Mouse (Mus musculus) hindbrain, embryonic 14.5 days (tissue): ENCODE measurements at regions not wholly inside any gene's neighbourhood (a gene's known extent, or its start where the extent isn't known, plus 50 kb on each side); places are given as distances from the start of the nearest gene placed in this dataset.

Source experiments
- ATAC-seq: fragments of 200-750 bp; cut with Nextera tagmentation; 2 replicates; pipeline ENCODE4 v1.8.0; 2017; ENCODE audit warnings: moderate number of reproducible peaks, mild to moderate bottlenecking, moderate TSS enrichment, moderate library complexity; ENCODE audit not compliant: low FRiP score
- DNase-seq: peaks from one replicate; pipeline ENCODE4 v3.0.0-alpha.2; 2015; ENCODE audit warnings: low spot score
- H3K27ac ChIP-seq: fragments of 300-500 bp; sonication (generic); 2 replicates; pipeline ENCODE4 v1.5.1; 2014; ENCODE audit warnings: mild to moderate bottlenecking, moderate library complexity
- H3K27me3 ChIP-seq: fragments of 300-500 bp; sonication (generic); 2 replicates; pipeline ENCODE4 v1.6.1; 2014; ENCODE audit warnings: mild to moderate bottlenecking, low read length, mixed read lengths; ENCODE audit not compliant: control insufficient read depth, insufficient read depth
- H3K36me3 ChIP-seq: fragments of 300-500 bp; sonication (generic); replicated peaks from 2 replicates; pipeline ENCODE4 v1.6.1; 2014; ENCODE audit not compliant: control insufficient read depth, insufficient read depth
- H3K4me1 ChIP-seq: fragments of 300-500 bp; sonication (generic); replicated peaks from 2 replicates; pipeline ENCODE4 v1.6.1; 2014; ENCODE audit warnings: antibody characterized with exemption, low read length, mixed read lengths; ENCODE audit not compliant: control insufficient read depth, insufficient read depth
- H3K4me2 ChIP-seq: fragments of 300-500 bp; sonication (generic); replicated peaks from 2 replicates; pipeline ENCODE4 v1.6.1; 2014; ENCODE audit warnings: mild to moderate bottlenecking, moderate library complexity
- H3K4me3 ChIP-seq: fragments of 300-500 bp; sonication (generic); replicated peaks from 2 replicates; pipeline ENCODE4 v1.5.1; 2014; ENCODE audit warnings: mild to moderate bottlenecking, low read length
- H3K9ac ChIP-seq: fragments of 300-500 bp; sonication (generic); 2 replicates; pipeline ENCODE4 v1.6.1; 2014
- H3K9me3 ChIP-seq: fragments of 300-500 bp; sonication (generic); 2 replicates; pipeline ENCODE4 v1.6.1; 2016; ENCODE audit warnings: low read length; ENCODE audit not compliant: control insufficient read depth
- WGBS: fragments of 180-500 bp; shearing (Covaris S2); extraction: QIAGEN DNeasy Blood & Tissue Kit; methylation state at CpG from one replicate; pipeline ENCODE4 v1.1.7; 2014; 5-methylcytosine and 5-hydroxymethylcytosine counted together

DNA sequence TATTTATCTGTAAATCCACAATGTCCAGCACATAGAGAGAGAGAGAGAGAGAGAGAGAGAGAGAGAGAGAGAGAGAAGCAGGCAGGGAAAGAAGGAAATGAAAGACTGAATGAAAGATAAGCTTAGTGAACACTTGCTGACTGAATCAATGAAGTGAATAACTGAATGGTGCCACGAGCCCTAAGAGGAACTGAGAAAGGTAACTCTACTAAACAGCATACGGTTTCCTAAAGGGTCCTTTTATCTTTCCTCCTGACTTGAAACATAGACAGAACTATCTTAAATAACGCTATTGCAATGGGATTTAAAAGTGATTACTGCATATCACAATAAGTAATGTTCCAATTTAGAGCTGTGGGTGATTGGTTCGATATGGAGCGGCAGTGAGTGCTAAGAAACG, 121.0 kb downstream of the Rbm26 start:
- 87% methylated on average over 6 of the region's 6 CpGs for WGBS
- Histone ChIP-seq H3K27me3 (no peaks in the 10 kb centered on the region), H3K4me3 (no peak overlapping the region), H3K36me3 (no peaks in the 10 kb centered on the region), H3K4me1 (no peaks in the 10 kb centered on the region), H3K27ac (no peak overlapping the region), H3K9me3 (0 out of 2 replicates have a peak, but pooled peaks cover 5% of the 10 kb centered on the region), H3K4me2 (no peak overlapping the region), H3K9ac (no peak overlapping the region)
- ATAC-seq (no peak), DNase-seq (no peak)

DNA sequence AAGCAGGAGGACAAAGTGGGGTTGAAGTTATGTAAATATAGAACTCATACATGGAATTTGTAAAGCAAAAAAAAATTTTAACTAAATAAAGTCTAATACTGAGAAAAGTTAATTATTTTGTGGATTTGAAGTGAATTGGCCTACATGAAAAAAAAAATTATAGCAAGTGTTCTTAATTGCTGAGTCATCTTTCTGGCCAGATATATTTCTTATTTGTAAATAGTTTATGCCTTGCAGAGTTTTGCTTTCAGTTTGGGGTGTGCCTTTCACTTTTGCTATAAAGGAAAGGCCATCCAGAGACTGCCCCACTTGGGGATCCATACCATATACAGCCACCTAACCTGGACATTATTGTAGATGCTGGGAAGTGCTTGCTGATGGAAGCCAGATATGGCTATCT, 138.3 kb downstream of the Rbm26 start:
- no peak overlapping the region for H3K9ac ChIP-seq
- H3K36me3 ChIP-seq, result no peaks in the 10 kb centered on the region
- ATAC-seq, result no peak
- H3K9me3 ChIP-seq, result 0 out of 2 replicates have a peak, but pooled peaks cover 4% of the 10 kb centered on the region
- no peak for DNase-seq
- H3K4me1 ChIP-seq, result no peaks in the 10 kb centered on the region
- no peaks in the 10 kb centered on the region for H3K27me3 ChIP-seq
- no peak overlapping the region for H3K27ac ChIP-seq
- H3K4me2 ChIP-seq, result no peak overlapping the region
- no peak overlapping the region for H3K4me3 ChIP-seq

DNA sequence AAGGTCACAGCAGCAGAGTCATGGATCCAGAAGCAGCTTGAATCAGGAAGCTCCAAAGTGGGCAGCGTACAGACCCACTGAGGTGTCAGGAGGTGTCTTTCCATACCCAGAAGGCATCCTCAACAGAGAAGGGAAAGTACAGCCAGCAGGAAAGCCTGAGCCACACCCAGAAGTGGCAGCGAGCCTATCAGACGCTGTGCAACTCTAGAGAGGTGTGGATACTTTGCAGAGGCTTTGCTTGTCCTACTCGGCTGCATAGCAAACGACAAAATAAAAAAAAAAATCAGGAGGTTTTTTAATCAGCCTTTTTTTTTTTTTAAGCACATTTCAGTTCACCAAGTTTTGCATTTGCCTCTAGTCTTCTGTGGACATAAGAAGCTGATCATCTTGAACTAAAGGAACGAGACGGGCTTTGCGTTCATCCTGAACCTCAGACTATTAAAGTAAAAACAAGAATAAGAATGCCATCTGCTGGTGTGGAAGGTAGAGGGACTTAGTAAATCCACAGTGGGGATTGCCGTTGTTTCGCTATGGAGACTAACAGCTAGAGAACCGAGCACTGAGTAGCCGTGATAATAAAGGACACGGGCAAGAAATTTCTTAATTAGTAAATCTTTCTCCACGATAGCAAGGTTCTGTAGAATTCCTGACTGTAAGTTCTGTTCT, 142.3 kb downstream of the Rbm26 start:
- H3K4me2 ChIP-seq, result peak overlapping the region; percentile 27
- H3K4me1 ChIP-seq, result no peaks in the 10 kb centered on the region
- no peaks in the 10 kb centered on the region for H3K27me3 ChIP-seq
- 39% methylated on average over 14 of the region's 14 CpGs for WGBS
- ATAC-seq (no peak; the same call in 1 of the 2 replicates), DNase-seq (peak; percentile 63)
- no peak overlapping the region for H3K27ac ChIP-seq
- H3K9ac ChIP-seq, result no peak overlapping the region
- no peaks in the 10 kb centered on the region for H3K36me3 ChIP-seq
- H3K9me3 ChIP-seq, result no peaks in the 10 kb centered on the region
- H3K4me3 ChIP-seq, result no peak overlapping the region

DNA sequence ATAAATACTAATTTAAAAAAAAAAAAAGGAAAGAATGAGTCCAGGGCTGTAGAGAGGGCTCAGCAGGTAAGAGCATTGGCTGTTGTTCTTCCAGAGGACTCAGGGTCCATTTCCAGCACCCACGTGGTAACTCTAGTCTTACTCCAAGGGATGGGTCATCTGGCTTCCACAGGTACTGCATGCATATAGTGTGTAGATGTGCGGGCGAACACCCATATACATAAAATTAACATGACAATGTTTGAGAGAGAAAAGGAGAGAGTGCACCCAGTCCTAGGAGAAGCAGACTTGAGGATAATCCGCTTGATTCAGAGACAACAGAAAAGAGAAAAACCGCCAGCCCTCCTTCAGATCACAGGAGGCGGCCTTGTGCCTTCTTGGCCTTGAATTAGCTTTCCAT, 157.2 kb downstream of the Rbm26 start:
- no peaks in the 10 kb centered on the region for H3K27me3 ChIP-seq
- H3K9me3 ChIP-seq, result no peaks in the 10 kb centered on the region
- DNase-seq (no peak), ATAC-seq (no peak)
- no peak overlapping the region for H3K9ac ChIP-seq
- H3K4me3 ChIP-seq, result no peak overlapping the region
- H3K27ac ChIP-seq, result no peak overlapping the region
- no peaks in the 10 kb centered on the region for H3K36me3 ChIP-seq
- 78% methylated on average over 6 of the region's 6 CpGs for WGBS
- peaks cover 14% of the 10 kb centered on the region for H3K4me1 ChIP-seq
- no peak overlapping the region for H3K4me2 ChIP-seq

DNA sequence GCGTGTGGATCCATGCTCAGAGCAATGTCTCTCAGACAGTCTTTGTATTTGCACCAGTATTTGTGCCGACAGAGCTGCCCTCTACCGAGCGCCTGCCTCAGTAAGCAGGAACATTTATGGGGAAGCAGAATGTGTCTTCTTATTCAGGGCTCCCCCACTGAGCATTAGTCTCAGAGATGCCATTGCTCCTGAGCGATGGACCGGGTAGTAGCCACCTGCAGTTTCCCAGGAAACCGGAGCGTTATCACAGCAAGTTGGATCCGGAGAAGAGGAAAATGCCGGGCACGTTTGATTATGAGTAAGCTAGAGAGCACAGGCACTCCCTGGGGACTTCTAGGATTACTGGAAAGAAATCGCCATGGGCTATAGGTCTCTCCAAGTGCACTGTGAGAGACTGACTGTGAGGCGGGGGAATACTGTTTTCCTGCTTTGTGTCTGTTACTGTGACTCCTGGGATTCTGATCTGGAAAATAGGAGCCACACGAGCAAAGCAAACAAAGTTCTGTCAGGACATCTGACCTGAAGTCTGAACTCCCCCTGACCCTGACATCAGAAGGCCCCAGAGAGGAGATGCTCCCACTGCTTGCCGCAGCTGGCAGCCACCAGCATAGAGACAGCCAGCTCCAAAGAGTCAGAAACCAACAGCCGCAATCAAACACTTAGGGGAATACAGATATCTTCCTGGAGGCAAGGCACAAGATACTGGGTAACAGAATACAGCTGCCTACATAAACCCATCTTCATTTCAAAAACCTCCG, 160.9 kb downstream of the Rbm26 start:
- 0 out of 2 replicates have a peak overlapping the region, but pooled peaks have one; percentile 32 for H3K9ac ChIP-seq
- H3K36me3 ChIP-seq, result no peaks in the 10 kb centered on the region

DNA sequence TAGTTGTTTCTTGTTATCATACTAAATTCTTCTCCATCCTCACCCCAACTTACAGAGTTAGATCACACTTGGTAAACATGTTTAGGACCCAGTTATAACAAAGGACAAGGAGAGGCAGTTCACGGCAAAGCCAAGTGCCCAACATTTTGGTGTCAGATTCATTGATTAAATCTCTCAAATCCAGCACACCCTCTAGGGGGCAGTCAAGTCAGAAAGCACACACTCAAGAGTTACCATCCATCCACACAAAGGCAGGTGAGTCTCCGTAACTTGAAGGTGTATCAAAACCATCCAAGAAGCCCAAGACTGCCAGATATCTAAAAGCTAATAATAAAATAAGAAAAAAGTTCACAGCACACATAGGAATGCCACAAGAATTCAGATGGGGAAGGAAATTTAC, 161.8 kb downstream of the Rbm26 start:
- Histone ChIP-seq H3K4me3 (no peak overlapping the region), H3K4me1 (peaks cover 10% of the 10 kb centered on the region), H3K27ac (no peak overlapping the region), H3K9ac (no peak overlapping the region), H3K9me3 (no peaks in the 10 kb centered on the region), H3K4me2 (no peak overlapping the region), H3K36me3 (no peaks in the 10 kb centered on the region), H3K27me3 (no peaks in the 10 kb centered on the region)
- no peak for DNase-seq
- WGBS, result 92% methylated on average over 2 of the region's 2 CpGs
- no peak for ATAC-seq

More for the DNA sequence above, 160.9 kb downstream of the Rbm26 start:
- 14% methylated on average over 17 of the region's 17 CpGs for WGBS
- no peaks in the 10 kb centered on the region for H3K9me3 ChIP-seq
- peak overlapping the region; percentile 43 for H3K4me2 ChIP-seq
- no peaks in the 10 kb centered on the region for H3K27me3 ChIP-seq
- H3K4me3 ChIP-seq, result no peak overlapping the region; the same call in 1 of the 2 replicates
- H3K4me1 ChIP-seq, result peaks cover 10% of the 10 kb centered on the region
- DNase-seq (peak; percentile 45), ATAC-seq (peak; percentile 75)
- H3K27ac ChIP-seq, result no peak overlapping the region

DNA sequence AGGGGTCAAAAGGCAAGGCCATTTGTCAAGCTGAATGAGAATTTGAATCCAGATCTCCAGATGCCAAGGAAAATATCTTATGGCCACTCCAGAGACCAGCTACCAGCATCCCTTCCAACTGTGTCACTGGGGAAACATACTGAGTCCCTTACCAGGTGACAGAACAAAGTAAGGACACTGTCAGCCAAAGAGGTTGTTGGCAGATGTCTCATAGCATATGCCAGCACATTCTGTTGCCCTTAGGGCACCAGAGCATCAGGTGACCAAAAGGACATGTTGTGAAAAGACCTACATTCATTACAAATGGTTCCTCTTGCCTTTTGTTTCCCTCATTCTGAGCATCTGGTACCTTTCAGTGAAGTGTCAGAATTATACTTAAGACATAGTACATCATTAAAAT, 166.4 kb downstream of the Rbm26 start:
- ATAC-seq, result no peak
- H3K4me2 ChIP-seq, result no peak overlapping the region
- no peak for DNase-seq
- 0 out of 2 replicates have a peak, but pooled peaks cover under 1% of the 10 kb centered on the region for H3K4me1 ChIP-seq
- H3K36me3 ChIP-seq, result no peaks in the 10 kb centered on the region
- H3K9me3 ChIP-seq, result no peaks in the 10 kb centered on the region
- no peak overlapping the region for H3K27ac ChIP-seq
- no peak overlapping the region for H3K4me3 ChIP-seq
- no peak overlapping the region for H3K9ac ChIP-seq
- no peaks in the 10 kb centered on the region for H3K27me3 ChIP-seq

DNA sequence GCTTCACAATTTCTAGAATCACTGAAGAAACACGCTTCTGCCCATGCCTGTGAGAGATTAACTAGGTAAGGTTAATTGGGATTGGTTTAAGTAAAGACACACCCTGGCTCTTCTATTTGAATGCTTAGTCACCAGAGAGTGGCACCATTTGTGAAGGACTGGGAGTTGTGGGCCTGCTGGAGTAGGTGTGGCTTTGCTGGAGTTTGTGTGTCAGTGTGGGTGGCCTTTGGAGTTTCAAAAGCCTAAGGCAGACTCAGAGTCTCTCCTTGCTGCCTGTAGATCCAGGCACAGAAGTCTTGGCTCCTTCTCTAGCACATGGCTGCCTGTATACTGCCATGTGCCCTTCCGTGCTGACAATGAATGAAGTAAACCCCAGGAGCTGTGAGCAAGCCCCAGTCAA, 168.8 kb downstream of the Rbm26 start:
- 91% methylated on average over 2 of the region's 2 CpGs for WGBS
- Histone ChIP-seq H3K4me2 (no peak overlapping the region), H3K27me3 (no peaks in the 10 kb centered on the region), H3K4me1 (no peaks in the 10 kb centered on the region), H3K36me3 (no peaks in the 10 kb centered on the region), H3K9ac (no peak overlapping the region), H3K9me3 (no peaks in the 10 kb centered on the region), H3K4me3 (no peak overlapping the region), H3K27ac (no peak overlapping the region)
- no peak for DNase-seq
- ATAC-seq, result no peak

DNA sequence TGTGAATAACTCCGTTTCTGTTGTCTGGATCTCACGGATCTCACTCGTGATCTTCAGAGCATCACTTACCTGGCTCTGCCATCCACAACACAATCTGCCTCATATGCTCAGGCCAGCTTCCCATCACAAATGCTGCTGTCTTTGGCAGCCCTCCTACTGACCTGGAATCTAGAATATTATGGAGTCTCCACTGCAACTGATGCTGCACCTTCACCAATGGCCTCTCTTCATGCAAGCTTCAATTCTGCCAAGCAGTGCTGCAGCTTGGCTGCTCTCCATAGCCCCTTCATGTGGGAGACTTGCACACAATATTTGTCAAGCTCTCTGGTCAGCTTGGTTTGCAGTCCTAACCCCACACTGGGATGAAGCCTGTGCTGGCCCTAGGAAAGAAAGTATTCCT, 183.1 kb downstream of the Rbm26 start:
- Histone ChIP-seq H3K9me3 (no peaks in the 10 kb centered on the region), H3K9ac (no peak overlapping the region), H3K4me1 (no peaks in the 10 kb centered on the region), H3K27ac (no peak overlapping the region), H3K4me2 (no peak overlapping the region), H3K27me3 (no peaks in the 10 kb centered on the region), H3K36me3 (no peaks in the 10 kb centered on the region), H3K4me3 (no peak overlapping the region)
- 96% methylated on average over 3 of the region's 3 CpGs for WGBS
- DNase-seq (no peak), ATAC-seq (no peak)
